Mouse (Mus musculus) telencephalon, adult 2 months (tissue): ENCODE measurements around the gene Tmem200b.

Experiments
- DNase-seq: peaks from one replicate; pipeline ENCODE4 v3.0.0-alpha.2; 2011; ENCODE audit warnings: low read depth, low spot score

The Tmem200b gene

GRCm38 (mm10) chr4:131949903-131950302, 28.3 kb downstream of the Tmem200b start:
- DNase-seq: no peak

GRCm38 (mm10) chr4:131950657-131951056, 29.1 kb downstream of the Tmem200b start:
- no peak for DNase-seq

DNA sequence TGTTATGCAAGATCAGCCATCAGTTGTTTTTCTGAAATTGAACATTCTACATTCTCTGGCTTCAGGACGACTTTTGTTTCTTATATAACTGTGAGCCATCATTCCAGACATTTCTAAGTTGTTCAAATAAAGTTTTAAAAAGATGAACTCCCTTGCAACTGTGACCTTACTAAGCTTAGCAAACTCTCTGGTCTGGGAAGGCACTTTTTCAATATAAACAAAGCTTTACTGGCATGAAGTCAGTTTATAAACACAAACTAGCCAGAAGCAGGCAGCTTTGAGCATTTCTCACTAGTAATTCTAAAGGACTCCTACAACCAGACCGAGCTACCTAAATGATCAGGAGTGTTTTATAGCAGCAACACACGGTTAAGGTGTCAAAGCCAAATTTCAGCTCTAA, 35.6 kb downstream of the Tmem200b start:
- DNase-seq: no peak

GRCm38 (mm10) chr4:131968873-131969272, 47.3 kb downstream of the Tmem200b start:
- no peak for DNase-seq

GRCm38 (mm10) chr4:131970244-131970853, 48.8 kb downstream of the Tmem200b start:
- DNase-seq: no peak
